Mouse (Mus musculus): ENCODE measurements around the gene Pex14.

DNA sequence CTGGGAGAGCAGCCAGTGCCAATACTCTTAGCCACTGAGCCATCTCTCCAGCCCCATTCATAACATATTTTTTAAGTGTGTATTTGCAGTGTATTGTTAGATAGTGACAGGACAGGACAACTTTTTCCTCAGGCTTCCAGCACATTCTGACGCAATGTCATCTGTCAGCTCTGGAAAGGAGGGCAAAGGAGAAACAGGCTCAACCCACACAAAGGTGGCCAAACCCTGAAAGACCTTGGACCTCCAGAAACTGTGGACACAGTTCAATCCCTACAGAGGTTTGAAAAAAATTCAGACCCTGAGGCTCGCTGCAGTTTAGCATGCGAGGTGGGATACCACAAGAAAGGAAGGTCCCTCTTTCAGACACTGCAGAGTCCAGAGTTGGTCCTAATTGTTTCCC lies 1.7 kb downstream of the Pex14 start:
- TF ChIP-seq CTCF (IDR thresholded peaks at IDR 0.05; ENCODE audit: control insufficient read depth, insufficient read depth, low read length) (no peak), POLR2A (IDR thresholded peaks at IDR 0.05; ENCODE audit: borderline replicate concordance, control insufficient read depth, low read depth, low read length) (no peak)

Measured in bone marrow, adult 2 months (tissue).